Mouse (Mus musculus) brain, embryonic 18.5 days (tissue): ENCODE data around the gene Rnf13.

Experiments
- DNase-seq: peaks from one replicate; pipeline ENCODE4 v3.0.0-alpha.2; 2012; ENCODE audit warnings: low read depth, low spot score

Rnf13 gene

GRCm38 (mm10) chr3:57845786-57846661 is 110.2 kb downstream of the Rnf13 start:
- peak; percentile 28 for DNase-seq

- no peak for DNase-seq
Observed at GRCm38 (mm10) chr3:57846662-57846911, 110.7 kb downstream of the Rnf13 start.

- peak; percentile 18 for DNase-seq
Observed at GRCm38 (mm10) chr3:57846912-57847759, 111.3 kb downstream of the Rnf13 start.

- peak; percentile 78 for DNase-seq
Observed at GRCm38 (mm10) chr3:57847760-57848185, 111.9 kb downstream of the Rnf13 start, which contains the start of gene Pfn2. TSS of gene Pfn2 (minus strand) at chr3:57848079.

GRCm38 (mm10) chr3:57882945-57883344 is 147.1 kb downstream of the Rnf13 start:
- DNase-seq, result no peak
